Mouse (Mus musculus) thymus, postnatal 25 days (tissue): ENCODE results near the gene Galnt11.
"Not testable (repeated sequence)": the region's sequence is repeated elsewhere in the genome, so short reads cannot be mapped to it uniquely, and the experiment has no call there.

ENCODE experiments used
- DNase-seq: peaks from one replicate; pipeline ENCODE4 v3.0.0; 2022

Gene Galnt11

GRCm38 (mm10) chr5:25221604-25222003 is at the start of gene Galnt11:
TSS of gene Galnt11 (plus strand) at chr5:25221904.
- DNase-seq, result no peak

GRCm38 (mm10) chr5:25177937-25178336 is 43.8 kb upstream of the Galnt11 start:
- DNase-seq, result not testable (repeated sequence)

- not testable (repeated sequence) for DNase-seq
These were observed 43.2 kb upstream of the Galnt11 start for GRCm38 (mm10) chr5:25178543-25178942.

GRCm38 (mm10) chr5:25179284-25179683 is 42.4 kb upstream of the Galnt11 start:
- no peak for DNase-seq

GRCm38 (mm10) chr5:25179936-25180488 is 41.7 kb upstream of the Galnt11 start:
- DNase-seq, result no peak

GRCm38 (mm10) chr5:25181004-25181531 is 40.6 kb upstream of the Galnt11 start, which contains the start of gene Galntl5:
TSS of gene Galntl5 (plus strand) at chr5:25181460.
- no peak for DNase-seq

GRCm38 (mm10) chr5:25183595-25183994 is 38.1 kb upstream of the Galnt11 start:
- no peak for DNase-seq

GRCm38 (mm10) chr5:25184594-25184993 is 37.1 kb upstream of the Galnt11 start:
- DNase-seq, result no peak

- DNase-seq, result no peak
These were observed 34.0 kb upstream of the Galnt11 start for GRCm38 (mm10) chr5:25187727-25188126.

- peak; percentile 22 for DNase-seq
These were observed 32.9 kb upstream of the Galnt11 start for GRCm38 (mm10) chr5:25188802-25189201.

GRCm38 (mm10) chr5:25190521-25190920 is 31.2 kb upstream of the Galnt11 start:
- no peak for DNase-seq

- no peak for DNase-seq
These were observed 9.8 kb upstream of the Galnt11 start for GRCm38 (mm10) chr5:25211872-25212271.

- not testable (repeated sequence) for DNase-seq
These were observed 8.5 kb upstream of the Galnt11 start for GRCm38 (mm10) chr5:25213216-25213615.

GRCm38 (mm10) chr5:25215006-25215405 is 6.7 kb upstream of the Galnt11 start:
- no peak for DNase-seq

GRCm38 (mm10) chr5:25222752-25223702 is 1.3 kb downstream of the Galnt11 start, which contains the start of gene E130116L18Rik:
TSS of gene E130116L18Rik (minus strand) at chr5:25223153.
- peak; percentile 84 for DNase-seq

- DNase-seq, result not testable (repeated sequence)
These were observed 2.7 kb downstream of the Galnt11 start for GRCm38 (mm10) chr5:25224377-25224776.

- DNase-seq, result no peak
These were observed 21.4 kb downstream of the Galnt11 start for GRCm38 (mm10) chr5:25243101-25243500.

- DNase-seq, result no peak
These were observed 24.2 kb downstream of the Galnt11 start for GRCm38 (mm10) chr5:25245806-25246472.

GRCm38 (mm10) chr5:25246473-25246865 is 24.8 kb downstream of the Galnt11 start:
- DNase-seq, result no peak

- DNase-seq, result no peak
These were observed 25.3 kb downstream of the Galnt11 start for GRCm38 (mm10) chr5:25247036-25247435.

GRCm38 (mm10) chr5:25252423-25252822 is 30.7 kb downstream of the Galnt11 start:
- DNase-seq, result no peak

GRCm38 (mm10) chr5:25252825-25253544 is 31.3 kb downstream of the Galnt11 start:
- DNase-seq, result no peak
